Mouse (Mus musculus): ENCODE measurements at regions not wholly inside any gene's neighbourhood (a gene's known extent, or its start where the extent isn't known, plus 50 kb on each side); places are given as distances from the start of the nearest gene placed in this dataset.

- DNase-seq (ENCODE audit: low spot score in 2 of 2): no peak
These were observed 65.6 kb downstream of the Thap12 start for GRCm38 (mm10) chr7:98768460-98768859.

GRCm38 (mm10) chr7:98769111-98769734, 65.7 kb upstream of the Wnt11 start:
- no peak for DNase-seq (ENCODE audit: low spot score in 2 of 2)

GRCm38 (mm10) chr7:98770257-98770890, 64.5 kb upstream of the Wnt11 start:
- no peak for DNase-seq (ENCODE audit: low spot score in 2 of 2)

GRCm38 (mm10) chr7:98771134-98771775, 63.7 kb upstream of the Wnt11 start:
- DNase-seq (ENCODE audit: low spot score in 2 of 2): no peak

- no peak for DNase-seq (ENCODE audit: low spot score in 2 of 2)
These were observed 60.3 kb upstream of the Wnt11 start for GRCm38 (mm10) chr7:98774597-98774996.

GRCm38 (mm10) chr7:98775031-98775430, 59.9 kb upstream of the Wnt11 start:
- no peak for DNase-seq (ENCODE audit: low spot score in 2 of 2)

GRCm38 (mm10) chr7:98777304-98777849, 57.5 kb upstream of the Wnt11 start:
- no peak for DNase-seq (ENCODE audit: low spot score in 2 of 2)

- peak; percentile 72 to 73 for DNase-seq (ENCODE audit: low spot score in 2 of 2)
These were observed 56.0 kb upstream of the Wnt11 start for GRCm38 (mm10) chr7:98778929-98779328.

- no peak for DNase-seq (ENCODE audit: low spot score in 2 of 2)
These were observed 51.4 kb upstream of the Wnt11 start for GRCm38 (mm10) chr7:98783521-98783920.

- peak in 1 of 2 experiments; percentile 15 for DNase-seq (ENCODE audit: low spot score in 2 of 2)
These were observed 51.0 kb upstream of the Wnt11 start for GRCm38 (mm10) chr7:98783954-98784353.

GRCm38 (mm10) chr7:98784369-98784931, 50.5 kb upstream of the Wnt11 start:
- no peak for DNase-seq (ENCODE audit: low spot score in 2 of 2)

All from left cerebral cortex, adult 18-20 months (tissue).